Mouse (Mus musculus): ENCODE results near the gene Pik3r5. TPM values are rescaled to one million over a fixed set of nuclear protein-coding genes. Genes with fewer than 3 reads are reported as not detected.

Gene Pik3r5
- polyA plus RNA-seq, 1 experiment from 2014 or later, result 0.19 TPM

GRCm38 (mm10) chr11:68478574-68478981 lies 46.7 kb downstream of the Pik3r5 start:
- Histone ChIP-seq H3K36me3 (ENCODE audit: control insufficient read depth, insufficient read depth, low read length) (no peaks in the 10 kb centered on the region), H3K27me3 (ENCODE audit: control insufficient read depth, insufficient read depth, low read length) (no peaks in the 10 kb centered on the region), H3K27ac (ENCODE audit: low read depth, low read length) (no peak overlapping the region), H3K9ac (ENCODE audit: low read depth, low read length) (no peak overlapping the region), H3K9me3 (replicated peaks; ENCODE audit: control insufficient read depth, low read length) (no peaks in the 10 kb centered on the region), H3K4me2 (no peak overlapping the region), H3K4me1 (ENCODE audit: control insufficient read depth, insufficient read depth, low read length) (no peaks in the 10 kb centered on the region), H3K4me3 (ENCODE audit: low read depth, low read length) (no peak overlapping the region)
- no peak for ATAC-seq (replicated peaks; ENCODE audit: insufficient number of reproducible peaks, low FRiP score, low TSS enrichment)
- 41% methylated on average over 3 of the region's 3 CpGs for WGBS (ENCODE audit: insufficient replicate concordance)

GRCm38 (mm10) chr11:68480660-68481059 lies 48.7 kb downstream of the Pik3r5 start:
- WGBS (ENCODE audit: insufficient replicate concordance), result 92% methylated on average over 4 of the region's 4 CpGs
- ATAC-seq (replicated peaks; ENCODE audit: insufficient number of reproducible peaks, low FRiP score, low TSS enrichment), result no peak
- H3K36me3 ChIP-seq (ENCODE audit: control insufficient read depth, insufficient read depth, low read length), result no peaks in the 10 kb centered on the region
- no peaks in the 10 kb centered on the region for H3K27me3 ChIP-seq (ENCODE audit: control insufficient read depth, insufficient read depth, low read length)
- no peak overlapping the region for H3K27ac ChIP-seq (ENCODE audit: low read depth, low read length)
- H3K9me3 ChIP-seq (replicated peaks; ENCODE audit: control insufficient read depth, low read length), result no peaks in the 10 kb centered on the region
- no peak overlapping the region for H3K9ac ChIP-seq (ENCODE audit: low read depth, low read length)
- no peak overlapping the region for H3K4me3 ChIP-seq (ENCODE audit: low read depth, low read length)
- no peaks in the 10 kb centered on the region for H3K4me1 ChIP-seq (ENCODE audit: control insufficient read depth, insufficient read depth, low read length)
- H3K4me2 ChIP-seq, result no peak overlapping the region

GRCm38 (mm10) chr11:68482001-68482400 lies 50.1 kb downstream of the Pik3r5 start:
- Histone ChIP-seq H3K27me3 (ENCODE audit: control insufficient read depth, insufficient read depth, low read length) (no peaks in the 10 kb centered on the region), H3K9ac (ENCODE audit: low read depth, low read length) (no peak overlapping the region), H3K9me3 (replicated peaks; ENCODE audit: control insufficient read depth, low read length) (no peaks in the 10 kb centered on the region), H3K4me1 (ENCODE audit: control insufficient read depth, insufficient read depth, low read length) (no peaks in the 10 kb centered on the region), H3K27ac (ENCODE audit: low read depth, low read length) (no peak overlapping the region), H3K4me2 (no peak overlapping the region), H3K4me3 (ENCODE audit: low read depth, low read length) (no peak overlapping the region), H3K36me3 (ENCODE audit: control insufficient read depth, insufficient read depth, low read length) (no peaks in the 10 kb centered on the region)
- no peak for ATAC-seq (replicated peaks; ENCODE audit: insufficient number of reproducible peaks, low FRiP score, low TSS enrichment)

- H3K27ac ChIP-seq (ENCODE audit: low read depth, low read length), result no peak overlapping the region
- ATAC-seq (replicated peaks; ENCODE audit: insufficient number of reproducible peaks, low FRiP score, low TSS enrichment), result no peak
- no peaks in the 10 kb centered on the region for H3K4me1 ChIP-seq (ENCODE audit: control insufficient read depth, insufficient read depth, low read length)
- H3K36me3 ChIP-seq (ENCODE audit: control insufficient read depth, insufficient read depth, low read length), result no peaks in the 10 kb centered on the region
- H3K9ac ChIP-seq (ENCODE audit: low read depth, low read length), result no peak overlapping the region
- WGBS (ENCODE audit: insufficient replicate concordance), result 63% methylated on average over 6 of the region's 6 CpGs
- H3K27me3 ChIP-seq (ENCODE audit: control insufficient read depth, insufficient read depth, low read length), result no peaks in the 10 kb centered on the region
- no peak overlapping the region for H3K4me2 ChIP-seq
- no peaks in the 10 kb centered on the region for H3K9me3 ChIP-seq (replicated peaks; ENCODE audit: control insufficient read depth, low read length)
- no peak overlapping the region for H3K4me3 ChIP-seq (ENCODE audit: low read depth, low read length)
These were observed 51.3 kb downstream of the Pik3r5 start for GRCm38 (mm10) chr11:68483213-68483612.

- Histone ChIP-seq H3K4me3 (ENCODE audit: low read depth, low read length) (no peak overlapping the region), H3K4me1 (ENCODE audit: control insufficient read depth, insufficient read depth, low read length) (no peaks in the 10 kb centered on the region), H3K27ac (ENCODE audit: low read depth, low read length) (no peak overlapping the region), H3K36me3 (ENCODE audit: control insufficient read depth, insufficient read depth, low read length) (no peaks in the 10 kb centered on the region), H3K9ac (ENCODE audit: low read depth, low read length) (no peak overlapping the region), H3K4me2 (no peak overlapping the region), H3K9me3 (replicated peaks; ENCODE audit: control insufficient read depth, low read length) (no peaks in the 10 kb centered on the region), H3K27me3 (ENCODE audit: control insufficient read depth, insufficient read depth, low read length) (no peaks in the 10 kb centered on the region)
- ATAC-seq (replicated peaks; ENCODE audit: insufficient number of reproducible peaks, low FRiP score, low TSS enrichment), result no peak
- WGBS (ENCODE audit: insufficient replicate concordance), result 65% methylated on average over 3 of the region's 3 CpGs
These were observed 52.5 kb downstream of the Pik3r5 start for GRCm38 (mm10) chr11:68484431-68484830.

- ATAC-seq (replicated peaks; ENCODE audit: insufficient number of reproducible peaks, low FRiP score, low TSS enrichment), result no peak
- no peaks in the 10 kb centered on the region for H3K4me1 ChIP-seq (ENCODE audit: control insufficient read depth, insufficient read depth, low read length)
- H3K4me2 ChIP-seq, result no peak overlapping the region
- no peak overlapping the region for H3K27ac ChIP-seq (ENCODE audit: low read depth, low read length)
- H3K9ac ChIP-seq (ENCODE audit: low read depth, low read length), result no peak overlapping the region
- H3K4me3 ChIP-seq (ENCODE audit: low read depth, low read length), result no peak overlapping the region
- H3K36me3 ChIP-seq (ENCODE audit: control insufficient read depth, insufficient read depth, low read length), result no peaks in the 10 kb centered on the region
- no peaks in the 10 kb centered on the region for H3K9me3 ChIP-seq (replicated peaks; ENCODE audit: control insufficient read depth, low read length)
- H3K27me3 ChIP-seq (ENCODE audit: control insufficient read depth, insufficient read depth, low read length), result no peaks in the 10 kb centered on the region
- WGBS (ENCODE audit: insufficient replicate concordance), result 38% methylated on average over 8 of the region's 8 CpGs
These were observed 53.5 kb downstream of the Pik3r5 start for GRCm38 (mm10) chr11:68485206-68485942.

GRCm38 (mm10) chr11:68486093-68486492 lies 54.2 kb downstream of the Pik3r5 start:
- 80% methylated on average over 3 of the region's 3 CpGs for WGBS (ENCODE audit: insufficient replicate concordance)
- Histone ChIP-seq H3K27ac (ENCODE audit: low read depth, low read length) (no peak overlapping the region), H3K36me3 (ENCODE audit: control insufficient read depth, insufficient read depth, low read length) (no peaks in the 10 kb centered on the region), H3K9ac (ENCODE audit: low read depth, low read length) (no peak overlapping the region), H3K4me2 (no peak overlapping the region), H3K4me1 (ENCODE audit: control insufficient read depth, insufficient read depth, low read length) (no peaks in the 10 kb centered on the region), H3K4me3 (ENCODE audit: low read depth, low read length) (no peak overlapping the region), H3K27me3 (ENCODE audit: control insufficient read depth, insufficient read depth, low read length) (no peaks in the 10 kb centered on the region), H3K9me3 (replicated peaks; ENCODE audit: control insufficient read depth, low read length) (no peaks in the 10 kb centered on the region)
- ATAC-seq (replicated peaks; ENCODE audit: insufficient number of reproducible peaks, low FRiP score, low TSS enrichment), result no peak

- Histone ChIP-seq H3K9ac (ENCODE audit: low read depth, low read length) (no peak overlapping the region), H3K4me2 (no peak overlapping the region), H3K9me3 (replicated peaks; ENCODE audit: control insufficient read depth, low read length) (no peaks in the 10 kb centered on the region), H3K4me3 (ENCODE audit: low read depth, low read length) (no peak overlapping the region), H3K4me1 (ENCODE audit: control insufficient read depth, insufficient read depth, low read length) (no peaks in the 10 kb centered on the region), H3K27ac (ENCODE audit: low read depth, low read length) (no peak overlapping the region), H3K36me3 (ENCODE audit: control insufficient read depth, insufficient read depth, low read length) (no peaks in the 10 kb centered on the region), H3K27me3 (ENCODE audit: control insufficient read depth, insufficient read depth, low read length) (peaks cover 4% of the 10 kb centered on the region; the same call in 1 of the 2 replicates)
- 78% methylated on average over 10 of the region's 10 CpGs for WGBS (ENCODE audit: insufficient replicate concordance)
- ATAC-seq (replicated peaks; ENCODE audit: insufficient number of reproducible peaks, low FRiP score, low TSS enrichment), result no peak
These were observed 55.8 kb downstream of the Pik3r5 start for GRCm38 (mm10) chr11:68487720-68488119.

GRCm38 (mm10) chr11:68488256-68488824 lies 56.4 kb downstream of the Pik3r5 start:
- no peaks in the 10 kb centered on the region for H3K9me3 ChIP-seq (replicated peaks; ENCODE audit: control insufficient read depth, low read length)
- H3K9ac ChIP-seq (ENCODE audit: low read depth, low read length), result no peak overlapping the region
- H3K4me1 ChIP-seq (ENCODE audit: control insufficient read depth, insufficient read depth, low read length), result no peaks in the 10 kb centered on the region
- no peaks in the 10 kb centered on the region for H3K36me3 ChIP-seq (ENCODE audit: control insufficient read depth, insufficient read depth, low read length)
- ATAC-seq (replicated peaks; ENCODE audit: insufficient number of reproducible peaks, low FRiP score, low TSS enrichment), result no peak
- WGBS (ENCODE audit: insufficient replicate concordance), result 66% methylated on average over 6 of the region's 6 CpGs
- H3K27ac ChIP-seq (ENCODE audit: low read depth, low read length), result no peak overlapping the region
- H3K4me3 ChIP-seq (ENCODE audit: low read depth, low read length), result no peak overlapping the region
- H3K4me2 ChIP-seq, result no peak overlapping the region
- peaks cover 4% of the 10 kb centered on the region; the same call in 1 of the 2 replicates for H3K27me3 ChIP-seq (ENCODE audit: control insufficient read depth, insufficient read depth, low read length)
